Mouse (Mus musculus) hindbrain, embryonic 11.5 days (tissue): Measurements from ENCODE around the gene Ugp2. TPM values are rescaled to one million over a fixed set of nuclear protein-coding genes. Genes with fewer than 3 reads are reported as not detected.
A peak's percentile ranks its signal among the peaks of the same experiment; 100 is the strongest.

Experiments
- ATAC-seq: fragments of 200-750 bp; cut with Nextera tagmentation; 2 replicates; pipeline ENCODE4 v1.8.0; 2017; ENCODE audit warnings: mild to moderate bottlenecking, moderate TSS enrichment, moderate library complexity; ENCODE audit not compliant: low FRiP score
- DNase-seq: peaks from one replicate; pipeline ENCODE4 v3.0.0-alpha.2; 2015; ENCODE audit warnings: low spot score
- H3K27ac ChIP-seq: fragments of 300-500 bp; sonication (generic); 2 replicates; pipeline ENCODE4 v1.5.1; 2014; ENCODE audit warnings: mild to moderate bottlenecking, low read depth, low read length
- H3K27me3 ChIP-seq: fragments of 300-500 bp; sonication (generic); 2 replicates; pipeline ENCODE4 v1.6.1; 2014; ENCODE audit warnings: mild to moderate bottlenecking, low read length, moderate library complexity, mixed read lengths; ENCODE audit not compliant: control insufficient read depth, insufficient read depth
- H3K36me3 ChIP-seq: fragments of 300-500 bp; sonication (generic); 2 replicates; pipeline ENCODE4 v1.6.1; 2014; ENCODE audit warnings: mild to moderate bottlenecking, low read length, moderate library complexity, mixed read lengths; ENCODE audit not compliant: control insufficient read depth, insufficient read depth
- H3K4me1 ChIP-seq: fragments of 300-500 bp; sonication (generic); replicated peaks from 2 replicates; pipeline ENCODE4 v1.6.1; 2014; ENCODE audit warnings: low read length, mixed read lengths; ENCODE audit not compliant: control insufficient read depth, insufficient read depth
- H3K4me2 ChIP-seq: fragments of 300-500 bp; sonication (generic); replicated peaks from 2 replicates; pipeline ENCODE4 v1.6.1; 2014; ENCODE audit warnings: mild to moderate bottlenecking, low read depth, low read length
- H3K4me3 ChIP-seq: fragments of 300-500 bp; sonication (generic); 2 replicates; pipeline ENCODE4 v1.5.1; 2014; ENCODE audit warnings: low read depth, low read length
- H3K9ac ChIP-seq: fragments of 300-500 bp; sonication (generic); 2 replicates; pipeline ENCODE4 v1.6.1; 2014; ENCODE audit warnings: low read depth, low read length
- H3K9me3 ChIP-seq: fragments of 300-500 bp; sonication (generic); 2 replicates; pipeline ENCODE4 v1.6.1; 2016; ENCODE audit warnings: low read length; ENCODE audit not compliant: control insufficient read depth
- WGBS: fragments of 180-500 bp; shearing (Covaris S2); extraction: QIAGEN DNeasy Blood & Tissue Kit; methylation state at CpG from one replicate; pipeline ENCODE4 v1.1.7; 2014; 5-methylcytosine and 5-hydroxymethylcytosine counted together
- polyA plus RNA-seq: library from polyadenylated mRNA; unstranded; fragments of >200 nt; fragmentation: Nextera tagmentation; extraction: Ambion mirVana; gene quantifications from 2 replicates; pipeline ENCODE4 v1.2.1, GENCODE M21; 2014

Ugp2 gene
- polyA plus RNA-seq, 1 experiment from 2014 or later = 71.7 TPM

DNA sequence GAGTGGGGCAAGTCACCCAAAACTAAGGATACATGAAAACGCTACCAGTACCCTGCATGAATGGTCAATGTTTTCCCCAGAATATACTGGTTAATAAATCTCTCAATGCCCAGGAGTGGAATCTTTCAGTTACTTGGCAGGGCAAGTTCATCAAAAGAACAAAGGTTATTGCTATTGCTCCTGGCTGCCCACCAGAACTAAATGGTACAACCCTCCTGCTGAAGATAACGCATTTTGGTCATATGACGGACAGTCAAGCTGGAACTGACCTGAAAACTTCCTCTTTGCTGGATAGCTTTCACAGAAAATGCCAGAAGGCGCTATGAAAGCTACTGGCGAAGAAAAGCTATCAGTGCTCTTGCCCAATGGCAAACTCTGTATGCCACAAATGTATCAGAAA lies 45.2 kb downstream of the Ugp2 start:
- DNase-seq = no peak
- Histone ChIP-seq H3K9me3 (no peaks in the 10 kb centered on the region), H3K27ac (no peak overlapping the region), H3K36me3 (0 out of 2 replicates have a peak, but pooled peaks cover 3% of the 10 kb centered on the region), H3K4me1 (no peaks in the 10 kb centered on the region), H3K27me3 (no peaks in the 10 kb centered on the region), H3K9ac (no peak overlapping the region), H3K4me2 (no peak overlapping the region), H3K4me3 (no peak overlapping the region)
- 95% methylated on average over 5 of the region's 5 CpGs for WGBS
- no peak for ATAC-seq

DNA sequence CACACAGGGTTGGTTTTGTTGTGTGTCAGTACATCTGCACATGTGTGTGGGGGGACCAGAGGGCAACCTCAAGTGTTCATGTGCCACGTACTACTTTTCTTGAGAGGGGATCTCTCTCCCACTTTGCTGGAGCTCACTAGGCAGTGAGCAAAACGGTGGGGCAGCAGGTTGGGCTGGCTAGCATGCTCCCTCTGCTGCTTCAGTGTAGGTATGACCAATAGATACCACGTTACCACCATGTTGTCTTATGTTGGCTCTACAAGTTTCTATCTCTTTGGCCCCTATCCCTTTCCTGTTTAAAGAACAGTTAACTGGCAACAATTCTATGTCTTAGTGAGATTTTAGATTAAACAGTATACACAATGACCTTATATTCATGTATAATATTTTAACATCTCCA lies 48.7 kb downstream of the Ugp2 start:
- no peak for ATAC-seq
- Histone ChIP-seq H3K36me3 (0 out of 2 replicates have a peak, but pooled peaks cover 5% of the 10 kb centered on the region), H3K27ac (no peak overlapping the region), H3K9me3 (no peaks in the 10 kb centered on the region), H3K4me1 (no peaks in the 10 kb centered on the region), H3K4me2 (no peak overlapping the region), H3K27me3 (no peaks in the 10 kb centered on the region), H3K4me3 (no peak overlapping the region), H3K9ac (no peak overlapping the region)
- no peak for DNase-seq
- WGBS = 91% methylated on average over 3 of the region's 3 CpGs

DNA sequence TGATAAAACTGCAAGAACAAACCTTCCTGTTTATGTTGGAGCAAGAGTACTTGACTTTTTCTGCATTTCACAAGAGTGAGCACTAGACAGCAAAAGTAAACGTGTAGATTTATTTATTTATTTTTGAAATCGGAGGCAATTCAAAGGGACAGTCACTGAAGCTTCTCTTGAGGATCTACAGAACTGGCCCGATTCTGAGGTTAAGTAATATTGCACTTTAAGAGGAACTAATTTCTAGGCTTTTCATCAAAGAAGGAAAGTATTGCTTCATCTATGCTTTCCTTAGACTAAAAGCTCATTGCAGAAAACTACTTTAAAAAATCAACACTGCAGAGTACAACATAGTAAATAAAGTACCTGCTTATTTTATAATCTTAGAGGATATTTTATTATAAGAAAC lies 49.4 kb downstream of the Ugp2 start:
- no peak overlapping the region for H3K4me2 ChIP-seq
- no peak for DNase-seq
- no peaks in the 10 kb centered on the region for H3K27me3 ChIP-seq
- 87% methylated on average over 3 of the region's 3 CpGs for WGBS
- no peak overlapping the region for H3K27ac ChIP-seq
- H3K9me3 ChIP-seq = no peaks in the 10 kb centered on the region
- no peak overlapping the region for H3K4me3 ChIP-seq
- H3K36me3 ChIP-seq = 0 out of 2 replicates have a peak, but pooled peaks cover 5% of the 10 kb centered on the region
- ATAC-seq = no peak
- H3K9ac ChIP-seq = no peak overlapping the region
- no peaks in the 10 kb centered on the region for H3K4me1 ChIP-seq

DNA sequence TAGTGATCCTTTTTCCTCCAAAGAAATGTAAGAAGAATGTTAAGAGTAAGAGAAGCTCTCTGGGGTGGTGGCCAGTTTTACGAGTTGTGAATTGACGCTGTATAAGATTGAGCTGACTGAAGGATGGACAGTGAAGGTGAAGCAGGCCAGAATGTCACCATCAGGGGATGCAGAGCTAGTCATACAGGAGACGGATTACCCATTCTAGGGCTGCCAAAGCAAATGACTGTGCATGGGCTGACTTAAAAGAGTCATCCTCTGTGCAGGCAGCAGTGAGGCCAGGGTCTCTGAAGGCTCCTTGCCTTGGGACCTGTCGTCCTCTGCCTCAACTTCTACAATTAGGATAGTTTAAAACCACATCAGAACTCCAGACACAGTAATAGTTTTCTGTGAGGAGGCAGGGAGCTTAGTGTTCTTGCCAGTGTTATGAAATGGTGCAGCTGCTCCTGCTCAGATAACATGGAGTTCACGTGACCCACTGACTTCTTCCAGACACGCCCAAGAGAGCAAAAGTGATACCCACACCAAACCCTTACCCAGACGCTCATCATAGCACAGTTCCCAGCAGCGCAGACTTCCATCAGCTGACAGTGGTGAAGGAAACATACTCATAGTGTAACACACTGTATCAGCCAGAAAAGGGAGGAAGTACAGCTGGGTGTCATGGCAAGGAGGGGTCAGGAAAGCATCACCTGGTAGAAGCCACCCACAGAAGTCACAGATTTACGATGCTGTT lies 56.9 kb downstream of the Ugp2 start:
- Histone ChIP-seq H3K9me3 (no peaks in the 10 kb centered on the region), H3K27ac (no peak overlapping the region), H3K27me3 (no peaks in the 10 kb centered on the region), H3K4me3 (no peak overlapping the region), H3K9ac (no peak overlapping the region), H3K4me2 (no peak overlapping the region), H3K4me1 (no peaks in the 10 kb centered on the region), H3K36me3 (no peaks in the 10 kb centered on the region)
- DNase-seq = no peak
- WGBS = 91% methylated on average over 9 of the region's 9 CpGs
- ATAC-seq = no peak

DNA sequence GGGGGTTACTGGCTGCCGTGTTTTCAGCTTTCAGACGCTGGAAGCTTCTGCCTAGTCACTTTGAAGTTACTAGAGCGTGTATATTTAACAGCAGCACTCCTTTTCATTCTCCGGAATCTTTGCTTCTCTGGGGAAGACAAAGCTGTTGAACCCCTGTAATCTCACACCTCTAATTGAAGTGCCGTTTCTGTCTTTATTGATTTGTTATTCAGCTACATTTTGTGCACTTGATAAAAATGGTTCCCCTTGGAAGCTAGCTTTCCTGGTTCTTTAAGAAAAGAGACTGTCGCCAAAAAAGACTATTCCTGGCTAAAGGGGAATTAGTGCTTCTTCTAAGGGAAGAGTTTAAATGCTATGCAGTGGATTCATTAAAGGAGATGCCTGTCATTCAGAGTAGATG lies 61.5 kb downstream of the Ugp2 start:
- DNase-seq (no peak), ATAC-seq (no peak)
- no peaks in the 10 kb centered on the region for H3K36me3 ChIP-seq
- H3K4me3 ChIP-seq = no peak overlapping the region
- no peak overlapping the region for H3K27ac ChIP-seq
- WGBS = 67% methylated on average over 6 of the region's 6 CpGs
- H3K9ac ChIP-seq = no peak overlapping the region
- H3K27me3 ChIP-seq = no peaks in the 10 kb centered on the region
- H3K4me1 ChIP-seq = no peaks in the 10 kb centered on the region
- no peaks in the 10 kb centered on the region for H3K9me3 ChIP-seq
- H3K4me2 ChIP-seq = no peak overlapping the region

DNA sequence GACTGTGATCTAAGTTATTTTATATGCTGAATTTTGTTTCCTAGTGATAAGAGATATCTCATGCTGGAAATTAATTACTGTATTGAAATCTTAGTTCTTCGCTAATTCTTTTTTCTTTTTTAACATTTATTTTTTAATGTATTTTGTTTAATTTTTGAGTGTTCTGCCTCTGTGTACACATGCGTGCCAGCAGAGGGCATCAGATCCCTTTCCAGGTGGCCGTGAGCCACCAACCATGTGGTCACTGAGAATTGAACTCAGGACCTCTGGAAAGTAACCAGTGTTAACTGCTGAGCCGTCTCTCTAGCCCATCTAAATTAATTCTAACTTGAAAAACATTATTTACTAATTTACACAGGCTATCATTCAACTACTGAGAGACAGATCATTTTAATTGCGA lies 62.9 kb downstream of the Ugp2 start:
- WGBS = 88% methylated on average over 5 of the region's 5 CpGs
- H3K36me3 ChIP-seq = no peaks in the 10 kb centered on the region
- H3K4me1 ChIP-seq = no peaks in the 10 kb centered on the region
- H3K27me3 ChIP-seq = no peaks in the 10 kb centered on the region
- H3K27ac ChIP-seq = no peak overlapping the region
- H3K9ac ChIP-seq = no peak overlapping the region
- H3K4me3 ChIP-seq = no peak overlapping the region
- no peaks in the 10 kb centered on the region for H3K9me3 ChIP-seq
- H3K4me2 ChIP-seq = no peak overlapping the region
- peak; percentile 6 for DNase-seq
- ATAC-seq = no peak

DNA sequence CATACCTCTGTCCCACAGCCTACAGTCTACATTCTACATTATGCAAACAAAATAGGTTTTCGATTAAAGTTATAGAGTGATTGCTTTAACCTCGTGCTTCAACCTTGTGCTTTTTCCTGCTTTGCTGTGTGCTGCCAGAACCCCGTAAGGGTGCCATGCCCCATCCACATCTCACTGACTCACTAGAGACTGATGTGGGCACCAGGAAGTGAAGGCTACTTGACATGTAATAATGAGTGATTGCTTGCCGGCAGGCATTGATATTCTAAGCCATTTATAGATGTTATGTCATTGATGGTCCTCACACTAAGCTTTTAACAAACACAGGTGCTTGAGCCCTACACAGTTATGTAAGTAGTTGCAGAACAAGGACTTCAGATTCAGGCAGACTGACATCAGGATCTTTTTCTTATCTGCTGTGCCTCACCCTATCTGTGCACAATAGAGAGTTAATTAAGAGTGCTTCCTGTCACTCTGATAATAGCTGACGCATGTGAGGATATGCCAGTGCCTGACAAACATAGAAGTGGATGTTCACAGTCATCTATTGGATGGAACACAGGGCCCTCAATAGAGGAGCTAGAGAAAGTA lies 63.8 kb downstream of the Ugp2 start:
- DNase-seq = no peak
- H3K9ac ChIP-seq = no peak overlapping the region
- H3K9me3 ChIP-seq = no peaks in the 10 kb centered on the region
- no peak for ATAC-seq
- H3K27me3 ChIP-seq = no peaks in the 10 kb centered on the region
- H3K4me3 ChIP-seq = no peak overlapping the region
- no peaks in the 10 kb centered on the region for H3K36me3 ChIP-seq
- 93% methylated on average over 5 of the region's 5 CpGs for WGBS
- H3K27ac ChIP-seq = no peak overlapping the region
- no peak overlapping the region for H3K4me2 ChIP-seq
- no peaks in the 10 kb centered on the region for H3K4me1 ChIP-seq

DNA sequence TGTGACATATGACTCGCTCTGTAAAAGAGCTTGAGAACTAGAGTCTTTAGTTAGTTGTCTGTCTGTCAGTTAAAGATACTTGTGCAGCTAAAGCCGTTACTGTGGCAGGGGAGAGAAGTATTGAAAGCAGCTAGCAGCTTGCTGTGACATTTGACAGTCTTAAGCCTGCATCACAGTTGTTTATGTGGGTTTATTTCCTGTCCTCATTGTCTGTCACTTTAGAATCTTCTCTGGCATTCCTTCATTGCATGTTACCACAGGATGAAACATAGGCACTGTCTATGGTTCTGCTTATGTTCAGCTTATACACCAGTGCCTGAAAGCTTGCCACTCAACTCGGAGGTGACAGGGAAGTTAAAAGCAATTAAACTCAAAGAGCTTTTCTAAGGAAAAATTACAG lies 67.4 kb downstream of the Ugp2 start:
- no peak overlapping the region for H3K4me2 ChIP-seq
- no peak for ATAC-seq

DNA sequence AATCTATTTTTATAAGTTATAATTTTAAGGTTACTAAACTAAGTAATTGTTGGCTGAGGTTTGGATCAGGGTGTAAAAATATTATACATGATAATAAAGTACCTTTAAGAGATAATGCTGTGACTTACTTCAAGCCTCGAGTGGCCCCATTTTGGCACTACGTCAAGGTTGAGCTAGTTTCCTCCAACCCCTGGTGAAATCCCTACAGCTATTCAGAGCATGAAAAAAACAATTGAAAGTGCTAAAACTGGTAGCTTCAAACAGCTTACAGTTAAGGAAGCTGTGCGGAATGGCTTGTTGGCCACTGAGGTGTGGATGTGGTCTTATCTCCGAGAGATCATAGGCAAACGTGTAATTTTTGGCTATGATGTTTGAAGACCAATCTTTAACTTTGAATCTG lies 75.5 kb downstream of the Ugp2 start:
- 93% methylated on average over 5 of the region's 5 CpGs for WGBS
- ATAC-seq = no peak

More for the DNA sequence above, 67.4 kb downstream of the Ugp2 start:
- Histone ChIP-seq H3K27me3 (no peaks in the 10 kb centered on the region), H3K4me1 (no peaks in the 10 kb centered on the region), H3K27ac (no peak overlapping the region), H3K9me3 (no peaks in the 10 kb centered on the region), H3K36me3 (no peaks in the 10 kb centered on the region), H3K4me3 (no peak overlapping the region), H3K9ac (no peak overlapping the region)
- WGBS = 85% methylated on average over 3 of the region's 3 CpGs
- DNase-seq = no peak

More for the DNA sequence above, 75.5 kb downstream of the Ugp2 start:
- Histone ChIP-seq H3K4me2 (no peak overlapping the region), H3K9me3 (no peaks in the 10 kb centered on the region), H3K4me3 (no peak overlapping the region), H3K27me3 (no peaks in the 10 kb centered on the region), H3K27ac (no peak overlapping the region), H3K36me3 (no peaks in the 10 kb centered on the region), H3K9ac (no peak overlapping the region), H3K4me1 (no peaks in the 10 kb centered on the region)
- DNase-seq = no peak
